Mouse (Mus musculus) left cerebral cortex, adult 18-20 months (tissue): ENCODE measurements at regions not wholly inside any gene's neighbourhood (a gene's known extent, or its start where the extent isn't known, plus 50 kb on each side); places are given as distances from the start of the nearest gene placed in this dataset.
"Not testable (repeated sequence)": the region's sequence is repeated elsewhere in the genome, so short reads cannot be mapped to it uniquely, and the experiment has no call there.

ENCODE experiments used
- DNase-seq, 2 experiments: peaks; one replicate each; pipeline ENCODE4 v3.0.0; 2021 to 2022; ENCODE audit warnings: low spot score in 2 of 2, mixed read lengths in 1 of 2

GRCm38 (mm10) chr10:8136662-8137061 is 180.6 kb upstream of the Tab2 start:
- DNase-seq, result no peak

GRCm38 (mm10) chr10:8135272-8135671 is 179.2 kb upstream of the Tab2 start:
- no peak for DNase-seq

- DNase-seq, result no peak
These were observed 178.4 kb upstream of the Tab2 start for GRCm38 (mm10) chr10:8134398-8134797.

- DNase-seq, result no peak
These were observed 177.5 kb upstream of the Tab2 start for GRCm38 (mm10) chr10:8133451-8133952.

- no peak for DNase-seq
These were observed 176.8 kb upstream of the Tab2 start for GRCm38 (mm10) chr10:8132795-8133194.

- peak; percentile 60 to 70 for DNase-seq
These were observed 174.6 kb upstream of the Tab2 start for GRCm38 (mm10) chr10:8130472-8131241.

- no peak for DNase-seq
These were observed 174.0 kb upstream of the Tab2 start for GRCm38 (mm10) chr10:8130057-8130456.

- DNase-seq, result no peak
These were observed 168.1 kb upstream of the Tab2 start for GRCm38 (mm10) chr10:8124124-8124523.

- no peak for DNase-seq
These were observed 165.9 kb upstream of the Tab2 start for GRCm38 (mm10) chr10:8121895-8122294.

- DNase-seq, result no peak
These were observed 160.8 kb upstream of the Tab2 start for GRCm38 (mm10) chr10:8116821-8117220.

- not testable (repeated sequence) for DNase-seq
These were observed 158.9 kb upstream of the Tab2 start for GRCm38 (mm10) chr10:8114932-8115331.

GRCm38 (mm10) chr10:8114530-8114929 is 158.5 kb upstream of the Tab2 start:
- DNase-seq, result no peak

- no peak for DNase-seq
These were observed 144.5 kb upstream of the Tab2 start for GRCm38 (mm10) chr10:8100489-8100888.

- no peak for DNase-seq
These were observed 139.9 kb upstream of the Tab2 start for GRCm38 (mm10) chr10:8095924-8096323.

- no peak for DNase-seq
These were observed 139.2 kb upstream of the Tab2 start for GRCm38 (mm10) chr10:8095206-8095605.

GRCm38 (mm10) chr10:8091871-8092552 is 136.0 kb upstream of the Tab2 start:
- DNase-seq, result no peak

GRCm38 (mm10) chr10:8089296-8089695 is 133.3 kb upstream of the Tab2 start:
- DNase-seq, result no peak

- no peak for DNase-seq
These were observed 132.7 kb upstream of the Tab2 start for GRCm38 (mm10) chr10:8088737-8089136.

GRCm38 (mm10) chr10:8088321-8088720 is 132.3 kb upstream of the Tab2 start:
- DNase-seq, result no peak

- DNase-seq, result peak; percentile 8 to 17
These were observed 131.1 kb upstream of the Tab2 start for GRCm38 (mm10) chr10:8087106-8087505.

GRCm38 (mm10) chr10:8086442-8086841 is 130.4 kb upstream of the Tab2 start:
- no peak for DNase-seq
